ENCODE assay signal across 9 mouse cellular contexts in genomic region chr1:158147525-158147924, GRCm38 (mm10).
DNase-seq lines count a peak whose midpoint lies in the region; ATAC-seq and TF ChIP-seq lines count a peak whose summit lies in the region.
"Had no signal": no experiment of that assay in that cellular context is flagged by ENCODE, and none has a peak within 500 bp of the region (broad histone marks: within the 10 kb centered on the region; RNA-seq: fewer than 3 reads in every experiment).

No protein-coding gene starts in this region.

- H3K9me3 ChIP-seq in midbrain, embryonic 12.5 days: no peaks in the 10 kb centered on the region
- no peaks in the 10 kb centered on the region for H3K9me3 ChIP-seq in liver, postnatal 0 days (ENCODE audit: low read length)
- H3K9me3 ChIP-seq: megakaryocyte, embryonic 14.5 days had no signal

- DNase-seq in left cerebral cortex, postnatal 14 days (ENCODE audit: low spot score in 2 of 2): peak; percentile 10 to 27
- DNase-seq in left cerebral cortex, adult 18-20 months (ENCODE audit: low spot score in 2 of 2): no peak
- peak; percentile 7 for DNase-seq in cerebellum, adult 8-10 months
- peak; percentile 7 for DNase-seq in fat pad, adult 2 months (ENCODE audit: extremely low read depth, low read depth, low spot score)
- DNase-seq in urinary bladder, adult 18-20 months (ENCODE audit: low spot score in 2 of 2): no peak
- DNase-seq in liver, postnatal 0 days: no peak

- no peak overlapping the region for H3K9ac ChIP-seq in midbrain, embryonic 12.5 days (replicated peaks)
- H3K9ac ChIP-seq in liver, postnatal 0 days (replicated peaks): no peak overlapping the region

- ATAC-seq in midbrain, embryonic 12.5 days (ENCODE audit: low FRiP score, low read depth): peak; percentile 88
- no peak for ATAC-seq in megakaryocyte progenitor cell, adult 5-6 weeks (replicated peaks; ENCODE audit: poor library complexity)
- ATAC-seq in liver, postnatal 0 days: no peak

- H3K27me3 ChIP-seq in midbrain, embryonic 12.5 days: peaks cover 31% of the 10 kb centered on the region
- no peaks in the 10 kb centered on the region for H3K27me3 ChIP-seq in liver, postnatal 0 days (ENCODE audit: insufficient read depth, low read length)
- H3K27me3 ChIP-seq: megakaryocyte, embryonic 14.5 days had no signal

- peak overlapping the region; percentile 35; the same call in 1 of the 2 replicates for H3K27ac ChIP-seq in midbrain, embryonic 12.5 days (replicated peaks)
- no peak overlapping the region for H3K27ac ChIP-seq in liver, postnatal 0 days (ENCODE audit: low read depth)

- TF ChIP-seq EP300 in liver, postnatal 0 days (IDR thresholded peaks at IDR 0.05; ENCODE audit: low read depth): no peak

- no peaks in the 10 kb centered on the region for H3K36me3 ChIP-seq in midbrain, embryonic 12.5 days
- no peaks in the 10 kb centered on the region for H3K36me3 ChIP-seq in liver, postnatal 0 days (replicated peaks; ENCODE audit: insufficient read depth, low read length)

- no peak overlapping the region for H3K4me2 ChIP-seq in midbrain, embryonic 12.5 days (replicated peaks)
- H3K4me2 ChIP-seq in liver, postnatal 0 days (ENCODE audit: low read depth, low read length): no peak overlapping the region

- under 1% methylated on average over 3 of the region's 3 CpGs for WGBS in midbrain, embryonic 12.5 days
- WGBS in liver, postnatal 0 days (ENCODE audit: insufficient replicate concordance): 49% methylated on average over 3 of the region's 3 CpGs

- H3K4me1 ChIP-seq in midbrain, embryonic 12.5 days: peaks cover 13% of the 10 kb centered on the region
- H3K4me1 ChIP-seq in liver, postnatal 0 days (ENCODE audit: insufficient read depth): no peaks in the 10 kb centered on the region
- H3K4me1 ChIP-seq: megakaryocyte, embryonic 14.5 days had no signal

- no peak for TF ChIP-seq CTCF in liver, postnatal 0 days (IDR thresholded peaks at IDR 0.05; ENCODE audit: low read depth)

- no peak overlapping the region for H3K4me3 ChIP-seq in midbrain, embryonic 12.5 days
- no peak overlapping the region for H3K4me3 ChIP-seq in liver, postnatal 0 days (ENCODE audit: low read depth, low read length)
- H3K4me3 ChIP-seq: megakaryocyte, embryonic 14.5 days had no signal

- intact Hi-C loops in left cerebral cortex, postnatal 14 days (cut with DNase I): no loop called here

Comparison
In these comparisons a context has a peak if more than half of its experiments do, and no peak if none do; other contexts are left out.
1. DNase-seq: peak in left cerebral cortex, postnatal 14 days (2 of 2), cerebellum, adult 8-10 months (single experiment) and fat pad, adult 2 months (single experiment); none in left cerebral cortex, adult 18-20 months (0 of 2), urinary bladder, adult 18-20 months (0 of 2) and liver, postnatal 0 days (single experiment).